Mouse (Mus musculus) retina, adult 2 months (tissue): ENCODE measurements around the gene Bsph1.
"Not testable (repeated sequence)": the region's sequence is repeated elsewhere in the genome, so short reads cannot be mapped to it uniquely, and the experiment has no call there.

Experiments
- DNase-seq: peaks from one replicate; pipeline ENCODE4 v3.0.0-alpha.2; 2012; ENCODE audit warnings: low read depth, low spot score

Gene Bsph1

DNA sequence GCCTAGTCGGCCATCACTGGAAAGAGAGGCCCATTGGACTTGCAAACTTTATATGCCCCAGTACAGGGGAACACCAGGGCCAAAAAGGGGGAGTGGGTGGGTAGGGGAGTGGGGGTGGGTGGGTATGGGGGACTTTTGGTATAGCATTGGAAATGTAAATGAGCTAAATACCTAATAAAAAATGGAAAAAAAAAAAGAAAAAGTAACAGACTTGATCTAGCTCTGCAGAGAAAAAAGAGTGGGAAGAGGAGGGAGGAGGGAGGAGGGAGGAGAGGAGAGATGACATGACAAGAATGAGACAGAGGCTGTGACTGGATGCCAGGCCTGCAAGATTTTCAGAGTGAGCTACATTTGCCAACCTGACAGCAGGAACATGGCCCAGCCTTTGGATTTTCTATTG lies at the start of gene Bsph1:
Bsph1 (plus strand) TSS at position 301 of the 400 bp plus-strand sequence.
- not testable (repeated sequence) for DNase-seq

DNA sequence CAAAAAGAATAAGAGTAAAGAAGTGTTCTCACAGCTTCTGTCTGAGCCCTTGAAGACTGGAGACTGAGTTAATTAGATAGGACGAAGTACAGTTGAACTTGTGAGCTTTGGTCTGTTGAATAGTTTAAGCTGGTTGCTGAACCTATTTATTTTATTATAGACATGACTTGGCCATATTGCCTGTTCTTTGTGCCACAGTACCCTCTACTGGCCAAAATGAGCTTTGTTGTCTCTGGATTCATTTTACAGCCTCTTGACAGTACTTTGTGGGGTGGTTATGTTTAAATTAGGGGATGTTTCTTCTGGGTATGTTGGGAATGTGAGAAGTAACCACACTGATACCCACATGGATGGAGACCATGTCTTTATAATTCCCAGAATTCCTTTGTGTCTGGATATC lies 60.9 kb downstream of the Bsph1 start:
- peak; percentile 28 for DNase-seq
